Mouse (Mus musculus) heart, postnatal 0 days (tissue): ENCODE measurements around the gene Sun1.

Experiments
- CTCF ChIP-seq: IDR thresholded peaks from 2 replicates; pipeline ENCODE4 v1.5.1; 2016; ENCODE audit warnings: antibody characterized with exemption, control low read depth, low read depth
- EP300 ChIP-seq: IDR thresholded peaks from 2 replicates; pipeline ENCODE4 v1.6.1; 2016; ENCODE audit warnings: antibody characterized with exemption, low read depth

DNA sequence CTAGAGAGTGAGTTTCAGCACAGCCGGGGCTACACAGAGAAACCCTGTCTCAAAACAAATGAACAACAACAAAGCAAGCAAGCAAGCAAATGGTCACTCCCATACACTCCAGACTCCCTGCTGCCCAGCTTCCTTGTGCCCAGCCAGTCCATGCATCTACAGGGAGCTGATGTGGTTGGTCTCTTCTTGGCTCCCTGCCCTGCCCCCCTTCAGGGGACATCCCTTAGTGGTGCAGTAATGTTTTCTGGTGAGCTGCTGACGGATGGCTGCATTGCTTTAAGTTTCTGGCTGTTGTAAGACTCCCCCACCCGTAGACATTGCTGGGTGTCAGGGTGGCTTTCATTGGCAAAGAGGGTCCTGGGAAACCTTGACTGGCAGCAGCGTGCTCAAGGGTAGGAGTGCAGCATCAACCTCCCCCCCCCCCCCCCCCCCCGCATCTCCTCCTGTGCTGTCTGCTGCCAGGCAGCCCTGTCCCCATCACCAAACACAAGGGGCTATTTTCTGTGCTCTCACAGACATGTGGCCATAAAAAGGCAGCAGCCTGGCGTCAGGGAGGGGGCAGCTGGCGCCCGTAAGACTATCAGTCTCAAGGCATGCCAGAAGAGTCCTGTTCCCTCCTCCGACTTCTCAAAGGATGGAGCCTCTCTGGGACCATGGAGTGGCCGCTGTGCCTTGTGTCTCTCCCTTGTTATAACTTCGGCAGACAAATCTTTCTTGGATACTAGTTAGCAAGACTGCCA is 81.1 kb downstream of the Sun1 start:
- no peak for TF ChIP-seq EP300
- TF ChIP-seq CTCF = no peak
